Mouse (Mus musculus) liver (tissue): ENCODE data around the gene Cxcr4.
"Not testable (repeated sequence)": the region's sequence is repeated elsewhere in the genome, so short reads cannot be mapped to it uniquely, and the experiment has no call there.

Experiments
- DNase-seq: peaks from one replicate; pipeline ENCODE4 v3.0.0-alpha.2; 2020; ENCODE audit warnings: mixed read lengths

Cxcr4 gene

GRCm38 (mm10) chr1:128597209-128597782 lies 5.2 kb upstream of the Cxcr4 start:
- DNase-seq: no peak

- no peak for DNase-seq
These were observed 3.4 kb upstream of the Cxcr4 start for GRCm38 (mm10) chr1:128595528-128595927.

DNA sequence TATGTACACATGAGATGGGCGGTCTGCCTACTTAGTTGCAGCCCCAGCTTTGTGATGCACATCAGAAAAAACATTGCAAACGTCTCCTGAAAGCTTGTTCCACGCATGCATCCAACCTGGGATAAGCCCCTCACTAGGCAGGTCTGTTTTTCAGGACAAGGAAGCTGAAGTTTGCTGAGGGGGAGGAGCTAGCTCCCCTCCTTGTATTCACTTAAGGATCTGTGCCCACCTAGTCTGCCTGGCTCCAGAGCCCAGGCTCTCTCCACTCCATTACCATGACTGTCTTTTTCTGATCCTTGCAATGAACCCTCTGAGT lies 3.0 kb upstream of the Cxcr4 start:
- DNase-seq: no peak

GRCm38 (mm10) chr1:128594353-128595104 lies 2.4 kb upstream of the Cxcr4 start:
- no peak for DNase-seq

DNA sequence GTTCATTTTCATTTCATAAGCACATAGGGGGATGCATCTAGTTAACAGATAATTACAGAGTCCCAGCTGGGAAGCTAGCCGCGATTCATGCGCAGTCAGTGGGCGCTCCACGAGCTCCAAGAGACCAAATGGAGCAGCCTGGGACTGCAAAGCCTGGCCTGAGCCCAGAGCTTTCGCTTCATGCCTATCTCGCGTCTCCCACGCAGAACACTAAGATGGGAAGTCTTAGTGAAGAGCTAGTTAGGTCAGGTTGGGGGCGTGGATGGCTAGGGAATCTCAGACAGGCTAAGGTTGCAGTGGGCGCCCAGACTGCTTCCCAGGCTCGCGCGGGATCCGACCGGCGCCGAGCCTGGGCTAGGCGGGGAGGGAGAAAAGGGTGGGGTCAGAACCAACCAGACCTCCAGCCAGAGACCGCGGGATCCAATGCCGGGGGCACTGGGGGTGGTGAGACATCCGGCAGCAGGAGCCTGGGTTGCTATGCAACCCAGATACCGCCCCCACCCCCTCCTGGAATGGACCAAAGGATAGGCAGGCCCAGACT lies 938 bp upstream of the Cxcr4 start:
- no peak for DNase-seq

- no peak for DNase-seq
These were observed 327 bp downstream of the Cxcr4 start for GRCm38 (mm10) chr1:128591721-128592210.

DNA sequence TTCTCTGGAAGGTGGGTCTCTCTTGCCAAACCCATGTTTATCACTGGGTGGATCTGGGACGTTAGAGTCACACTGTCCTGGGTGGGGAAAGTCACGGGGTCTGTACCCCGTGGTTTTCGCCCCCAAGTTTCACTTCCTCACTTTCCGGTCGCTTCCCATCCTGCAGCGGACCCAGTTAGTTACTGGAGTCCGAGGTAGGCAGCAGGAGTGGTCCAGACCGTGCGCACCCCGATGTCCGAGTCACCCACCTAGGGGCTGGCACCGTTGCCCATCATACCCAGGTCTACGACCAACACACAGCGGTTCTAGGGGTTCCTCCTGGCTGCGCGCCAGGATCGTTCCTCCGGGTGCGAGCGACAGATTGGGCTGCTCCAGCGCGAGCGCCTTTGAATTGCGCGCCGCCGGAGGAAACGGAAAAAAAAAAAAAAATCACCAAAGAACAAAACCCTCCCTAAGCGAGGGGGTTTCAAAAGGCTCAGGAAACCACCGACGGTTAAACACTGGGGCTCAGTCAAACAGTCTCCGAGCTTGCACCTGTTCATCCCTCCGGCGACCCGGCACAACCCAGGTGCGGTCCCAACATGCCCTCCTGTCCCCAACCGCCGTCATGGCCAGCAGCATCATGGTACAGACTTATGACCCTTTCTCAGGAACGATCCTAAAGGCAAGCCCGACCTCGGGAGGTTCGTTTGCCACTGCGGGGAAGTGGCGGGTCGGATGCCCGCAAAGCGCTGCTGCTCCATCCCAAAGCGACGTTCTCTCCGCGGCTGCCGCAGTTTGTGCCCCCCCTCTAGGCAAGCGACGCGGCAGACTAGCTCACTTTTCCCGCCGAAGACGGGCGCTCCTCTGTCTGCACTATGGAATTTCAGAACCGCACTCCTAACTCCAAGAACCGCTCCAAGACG lies 1.0 kb downstream of the Cxcr4 start:
- no peak for DNase-seq

DNA sequence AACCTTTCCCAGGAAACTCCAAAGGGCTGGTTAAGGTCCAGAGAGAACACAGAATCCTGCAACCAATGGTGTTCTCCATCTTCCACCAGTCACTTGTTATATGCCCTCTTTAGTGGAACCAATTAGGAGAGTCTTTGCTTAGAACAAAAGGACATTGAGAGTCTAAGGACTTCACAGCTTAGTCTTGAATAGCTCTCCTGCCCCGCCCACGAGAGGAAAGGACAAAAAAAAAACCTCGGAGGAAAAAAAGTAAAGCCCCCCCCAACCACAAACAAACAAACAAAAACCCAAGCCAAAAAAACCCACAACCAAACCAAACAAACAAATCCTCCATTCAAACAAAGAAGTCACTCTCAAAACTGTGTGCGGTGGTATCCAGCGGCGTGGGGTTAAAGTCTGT lies 2.1 kb downstream of the Cxcr4 start:
- no peak for DNase-seq

DNA sequence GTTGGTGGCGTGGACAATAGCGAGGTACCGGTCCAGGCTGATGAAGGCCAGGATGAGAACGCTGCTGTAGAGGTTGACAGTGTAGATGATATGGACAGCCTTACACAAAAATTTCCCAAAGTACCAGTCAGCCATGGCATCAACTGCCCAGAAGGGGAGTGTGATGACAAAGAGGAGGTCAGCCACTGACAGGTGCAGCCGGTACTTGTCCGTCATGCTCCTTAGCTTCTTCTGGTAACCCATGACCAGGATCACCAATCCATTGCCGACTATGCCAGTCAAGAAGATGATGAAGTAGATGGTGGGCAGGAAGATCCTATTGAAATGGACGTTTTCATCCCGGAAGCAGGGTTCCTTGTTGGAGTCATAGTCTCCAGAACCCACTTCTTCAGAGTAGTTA lies 2.6 kb downstream of the Cxcr4 start:
- DNase-seq: no peak

DNA sequence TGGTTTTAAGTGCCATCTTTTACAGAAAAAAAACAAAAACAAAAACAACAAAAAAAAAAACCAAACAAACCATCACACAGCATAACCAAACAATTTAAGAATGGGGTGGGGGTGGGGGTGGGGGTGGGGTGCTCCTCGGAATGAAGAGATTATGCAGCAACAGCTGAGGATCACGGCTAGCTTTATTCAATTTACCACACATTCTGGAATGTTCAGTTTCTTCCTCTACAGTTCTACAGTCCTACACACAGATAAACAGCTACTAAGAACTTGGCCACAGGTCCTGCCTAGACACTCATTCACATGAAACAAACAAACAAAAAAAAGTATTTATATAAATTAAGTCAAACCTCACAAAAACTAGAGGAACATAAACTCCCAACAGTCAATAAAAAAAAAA lies 3.8 kb downstream of the Cxcr4 start:
- DNase-seq: no peak

DNA sequence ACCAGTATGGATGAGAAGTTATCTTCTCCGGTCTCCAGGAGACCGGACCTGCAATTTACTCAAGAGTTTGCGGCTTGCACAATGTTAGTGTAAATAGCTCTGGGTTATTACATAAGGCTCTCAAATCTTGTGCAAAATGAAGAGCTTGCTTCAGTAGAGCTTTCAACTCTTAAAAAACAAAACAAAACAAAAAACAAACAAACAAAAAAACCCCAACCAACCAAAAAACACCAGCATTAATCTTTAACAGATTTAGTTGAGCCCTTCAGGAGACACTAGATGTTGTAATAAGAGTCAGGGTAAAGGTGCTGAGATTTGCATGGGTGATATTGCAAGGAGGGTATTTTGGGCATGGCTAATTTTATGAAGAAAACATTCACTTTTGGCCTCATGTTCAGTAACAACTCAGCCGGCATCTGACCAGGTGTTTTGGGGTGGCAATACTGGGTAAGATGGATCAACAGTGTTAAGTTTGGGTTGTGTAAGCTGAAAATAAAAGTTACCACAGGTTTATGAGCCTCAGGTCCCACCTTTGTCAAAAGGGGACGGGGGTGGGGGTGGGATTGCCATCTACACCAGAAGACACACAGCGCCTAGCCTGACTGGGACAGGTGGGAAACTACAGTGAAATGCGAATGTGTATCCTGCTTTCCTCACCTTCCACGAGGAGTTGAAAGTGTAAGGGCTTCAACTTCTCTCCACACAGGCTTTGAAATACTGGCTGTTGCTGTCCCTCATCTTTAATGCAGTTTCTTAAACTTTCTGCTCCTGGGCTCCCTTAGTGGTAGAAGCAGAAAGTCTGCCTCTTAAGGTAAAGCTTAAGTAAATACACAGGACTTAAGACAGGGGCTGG lies 4.9 kb downstream of the Cxcr4 start:
- DNase-seq: no peak

- no peak for DNase-seq
These were observed 5.7 kb downstream of the Cxcr4 start for GRCm38 (mm10) chr1:128586162-128586927.

- DNase-seq: no peak
These were observed 6.5 kb downstream of the Cxcr4 start for GRCm38 (mm10) chr1:128585396-128586161.

DNA sequence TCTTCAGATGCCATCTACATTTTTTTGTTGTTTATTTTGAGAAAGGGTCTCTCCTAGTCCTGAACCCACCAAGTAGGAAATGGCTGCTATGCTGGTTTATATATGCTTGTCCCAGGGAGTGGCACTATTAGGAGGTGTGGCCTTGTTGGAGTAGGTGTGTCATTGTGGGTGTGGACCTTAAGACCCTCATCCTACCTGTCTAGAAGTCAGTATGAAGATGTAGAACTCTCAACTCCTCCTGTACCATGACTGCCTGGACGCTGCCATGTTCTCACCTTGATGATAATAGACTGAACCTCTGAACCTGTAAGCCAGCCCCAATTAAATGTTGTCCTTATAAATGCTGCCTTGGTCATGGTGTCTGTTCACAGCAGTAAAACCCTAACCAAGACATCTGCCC lies 7.4 kb downstream of the Cxcr4 start:
- not testable (repeated sequence) for DNase-seq

GRCm38 (mm10) chr1:128583279-128583872 lies 8.7 kb downstream of the Cxcr4 start:
- DNase-seq: no peak

DNA sequence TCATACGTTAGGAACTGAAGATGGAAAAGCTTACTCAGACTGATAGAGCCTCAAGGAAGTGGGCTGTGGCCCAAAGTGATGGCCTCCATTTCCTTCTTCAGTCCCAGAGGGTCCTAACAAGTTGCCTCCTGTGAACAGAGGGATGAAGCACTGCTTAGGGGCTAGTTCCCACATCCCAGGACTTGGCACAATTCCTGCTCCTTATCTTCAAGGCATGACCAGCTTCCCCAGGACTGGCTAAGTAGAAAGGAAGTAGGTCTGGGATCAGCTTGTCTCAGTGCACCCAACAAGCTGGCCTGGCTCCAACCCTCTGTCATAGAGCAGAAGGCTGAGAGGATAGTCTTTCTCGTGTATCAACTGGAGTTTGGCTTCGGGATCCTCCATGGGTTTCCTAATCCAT lies 11.8 kb downstream of the Cxcr4 start:
- DNase-seq: no peak

GRCm38 (mm10) chr1:128578454-128578853 lies 13.6 kb downstream of the Cxcr4 start:
- DNase-seq: no peak

- no peak for DNase-seq
These were observed 17.0 kb downstream of the Cxcr4 start for GRCm38 (mm10) chr1:128575096-128575495.

DNA sequence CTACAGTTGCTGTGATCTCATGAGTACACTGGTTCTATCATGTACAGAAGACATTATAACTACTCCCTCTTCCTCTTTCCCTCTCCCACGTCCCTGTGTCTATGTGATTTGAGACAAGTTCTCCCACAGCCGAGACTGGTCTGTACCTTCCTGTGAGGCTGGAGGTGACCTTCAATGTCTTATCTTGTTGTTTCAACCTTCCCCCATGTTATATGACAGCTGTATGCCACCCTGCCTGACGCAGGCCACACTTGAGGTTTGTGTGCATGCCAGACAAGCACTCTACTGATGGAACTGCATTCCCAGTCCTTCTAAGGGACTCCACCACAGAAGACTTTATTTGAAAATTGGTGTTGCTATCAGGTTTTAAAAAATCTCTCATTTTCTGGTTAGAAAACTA lies 21.1 kb downstream of the Cxcr4 start:
- no peak for DNase-seq

GRCm38 (mm10) chr1:128569992-128570648 lies 22.0 kb downstream of the Cxcr4 start:
- DNase-seq: no peak
